ENCODE assay signal across 8 mouse cellular contexts in genomic region chr6:53286389-53287037, GRCm38 (mm10). TPM values are rescaled to one million over a fixed set of nuclear protein-coding genes. Genes with fewer than 3 reads are reported as not detected.
A peak's percentile ranks its signal among the peaks of the same experiment; 100 is the strongest.
DNase-seq lines count a peak whose midpoint lies in the region; ATAC-seq and TF ChIP-seq lines count a peak whose summit lies in the region.

No protein-coding gene starts in this region.

- H3K27me3 ChIP-seq in heart, adult 2 months (ENCODE audit: control insufficient read depth, insufficient read depth, low read length), result no peaks in the 10 kb centered on the region
- H3K27me3 ChIP-seq in lung, postnatal 0 days (replicated peaks; ENCODE audit: insufficient read depth, low read length), result peaks cover 27% of the 10 kb centered on the region; the same call in 1 of the 2 replicates
- H3K27me3 ChIP-seq in small intestine, adult 2 months (ENCODE audit: control insufficient read depth, insufficient read depth, low read length), result peaks cover 41% of the 10 kb centered on the region

- peak overlapping the region; percentile 62 for H3K4me3 ChIP-seq in left cerebral cortex, adult 2 months
- H3K4me3 ChIP-seq in heart, adult 2 months, result peak overlapping the region; percentile 75
- H3K4me3 ChIP-seq in lung, postnatal 0 days (ENCODE audit: low read depth, low read length), result peak overlapping the region; percentile 53
- peak overlapping the region; percentile 62 for H3K4me3 ChIP-seq in small intestine, adult 2 months (ENCODE audit: low read depth, low read length)

- no peak for TF ChIP-seq CTCF in left cerebral cortex, adult 2 months (IDR thresholded peaks at IDR 0.05)
- TF ChIP-seq CTCF in heart, adult 2 months (IDR thresholded peaks at IDR 0.05), result no peak
- TF ChIP-seq CTCF in lung, postnatal 0 days (IDR thresholded peaks at IDR 0.05), result no peak
- no peak for TF ChIP-seq CTCF in small intestine, adult 2 months (IDR thresholded peaks at IDR 0.05; ENCODE audit: extremely low read depth, insufficient read length, insufficient replicate concordance, low read depth, low read length)

- intact Hi-C loops in left cerebral cortex, adult 2 months (cut with DNase I), result no loop called here
- intact Hi-C loops in heart, adult 2 months (cut with DNase I), result loop anchor here (5.0 kb wide), 3 partner anchors 231 to 821 kb away; no protein-coding TSS in a partner anchor

- no peak for TF ChIP-seq EP300 in heart, adult 2 months (IDR thresholded peaks at IDR 0.05; ENCODE audit: insufficient read depth, low read depth, low read length)
- no peak for TF ChIP-seq EP300 in lung, postnatal 0 days (IDR thresholded peaks at IDR 0.05)

- H3K27ac ChIP-seq in left cerebral cortex, adult 2 months, result no peak overlapping the region
- peak overlapping the region; percentile 81 for H3K27ac ChIP-seq in heart, adult 2 months
- H3K27ac ChIP-seq in lung, postnatal 0 days (ENCODE audit: low read length), result no peak overlapping the region
- H3K27ac ChIP-seq in small intestine, adult 2 months (ENCODE audit: insufficient read depth, low read depth, low read length), result peak overlapping the region; percentile 19; the same call in 1 of the 2 replicates

- no peaks in the 10 kb centered on the region for H3K79me2 ChIP-seq in heart, adult 2 months (replicated peaks; ENCODE audit: control insufficient read depth, insufficient read depth, low read length)

- peak; percentile 16; the same call in 1 of the 2 replicates for ATAC-seq in lung, postnatal 0 days

- peak overlapping the region; percentile 90 for H3K4me2 ChIP-seq in lung, postnatal 0 days (replicated peaks; ENCODE audit: low read depth, low read length)

- H3K9ac ChIP-seq in heart, adult 2 months (ENCODE audit: low read depth, low read length), result peak overlapping the region; percentile 47
- H3K9ac ChIP-seq in lung, postnatal 0 days (replicated peaks; ENCODE audit: low read depth), result no peak overlapping the region

- no peaks in the 10 kb centered on the region for H3K36me3 ChIP-seq in heart, adult 2 months (ENCODE audit: control insufficient read depth, insufficient read depth, low read length)
- H3K36me3 ChIP-seq in lung, postnatal 0 days (ENCODE audit: insufficient read depth, low read length), result no peaks in the 10 kb centered on the region
- no peaks in the 10 kb centered on the region for H3K36me3 ChIP-seq in small intestine, adult 2 months (ENCODE audit: control insufficient read depth, insufficient read depth, low read length)

- DNase-seq in left cerebral cortex, adult 2 months (ENCODE audit: extremely low spot score in 1 of 2, low spot score in 2 of 2), result no peak
- DNase-seq in left cerebral cortex, adult 8-10 months (ENCODE audit: low spot score in 2 of 2), result no peak
- peak; percentile 67 for DNase-seq in embryo, embryonic 10 days (ENCODE audit: low spot score)
- peak; percentile 79 to 81 for DNase-seq in heart, adult 2 months
- peak; percentile 32 for DNase-seq in kidney, adult 18-20 months
- DNase-seq in lung, postnatal 0 days (ENCODE audit: low spot score), result peak; percentile 45
- DNase-seq in right cerebral cortex, postnatal 14 days, result no peak

- no peaks in the 10 kb centered on the region for H3K9me3 ChIP-seq in lung, postnatal 0 days (ENCODE audit: low read length)

- 0 out of 2 replicates have a peak, but pooled peaks cover 1% of the 10 kb centered on the region for H3K4me1 ChIP-seq in heart, adult 2 months (ENCODE audit: control insufficient read depth, insufficient read depth, low read length)
- H3K4me1 ChIP-seq in lung, postnatal 0 days (ENCODE audit: insufficient read depth, low read depth, low read length), result peaks cover 6% of the 10 kb centered on the region; the same call in 1 of the 2 replicates
- peaks cover 5% of the 10 kb centered on the region for H3K4me1 ChIP-seq in small intestine, adult 2 months (ENCODE audit: control insufficient read depth, insufficient read depth, insufficient read length, low read length)

- no peak; the same call in 1 of the 2 replicates for TF ChIP-seq POLR2A in heart, adult 2 months (IDR thresholded peaks at IDR 0.05; ENCODE audit: insufficient read depth, low read depth, low read length)
- TF ChIP-seq POLR2A in small intestine, adult 2 months (IDR thresholded peaks at IDR 0.05; ENCODE audit: low read depth, low read length), result no peak

- WGBS in heart, adult 2 months, result 1% methylated on average over 20 of the region's 20 CpGs
- WGBS in lung, postnatal 0 days, result 5% methylated on average over 20 of the region's 20 CpGs
- WGBS in small intestine, adult 2 months, result 8% methylated on average over 20 of the region's 20 CpGs

RNA-seq across cellular contexts. Expression of gene Creb5, which starts 0.6 kb away (rescaled TPM):
- total RNA-seq in left cerebral cortex, adult 2 months (2021), result 1 to 10 TPM; 2.9 to 4.7 TPM
- 1 to 10 TPM; 5.0 to 6.9 (median 6.2) TPM for total RNA-seq in left cerebral cortex, adult 8-10 months (2022)
- 1 to 10 TPM; 6.1 to 8.4 TPM for total RNA-seq in heart, adult 2 months (2021)
- polyA plus RNA-seq in heart, adult 2 months (2012; rRNA removed), result 3.5 TPM in 2 replicates
- 5.1 and 5.4 TPM in 2 replicates for polyA plus RNA-seq in lung, postnatal 0 days (2015; fragmentation: Nextera tagmentation; extraction: Ambion mirVana)
- 1.1 and 1.3 TPM in 2 replicates for polyA plus RNA-seq in small intestine, adult 2 months (2012; rRNA removed)

Comparison
In these comparisons a context has a peak if more than half of its experiments do, and no peak if none do; other contexts are left out.
1. DNase-seq: peak in embryo, embryonic 10 days (single experiment), heart, adult 2 months (2 of 2), kidney, adult 18-20 months (single experiment) and lung, postnatal 0 days (single experiment); none in left cerebral cortex, adult 2 months (0 of 2), left cerebral cortex, adult 8-10 months (0 of 2) and right cerebral cortex, postnatal 14 days (single experiment).
2. H3K27ac ChIP-seq: peak in heart, adult 2 months (single experiment) and small intestine, adult 2 months (single experiment); none in left cerebral cortex, adult 2 months (single experiment) and lung, postnatal 0 days (single experiment).
3. Peak in every context shown above with its lines, with median percentiles within 50 percentile points of each other: H3K4me3 ChIP-seq.